Mouse (Mus musculus) adrenal gland, postnatal 14 days (tissue): Measurements from ENCODE around the gene Cldn34c3. TPM values are rescaled to one million over a fixed set of nuclear protein-coding genes. Genes with fewer than 3 reads are reported as not detected.
"Not testable (repeated sequence)": the region's sequence is repeated elsewhere in the genome, so short reads cannot be mapped to it uniquely, and the experiment has no call there.

Source experiments
- DNase-seq: peaks from one replicate; pipeline ENCODE4 v3.0.0; 2021; ENCODE audit warnings: mixed read lengths
- long read RNA-seq, 2 experiments: library from polyadenylated mRNA; stranded (forward); transcript quantifications; one replicate each; pipeline ENCODE4 v2.0.0; 2021
- total RNA-seq: library from RNA; stranded (reverse); gene quantifications from 2 replicates; pipeline ENCODE4 v1.2.3, GENCODE M21; 2021

The Cldn34c3 gene
- total RNA-seq = not detected in 2 replicates
- long read RNA-seq, experiment 1 = 0 reads
- long read RNA-seq, experiment 2, partial matches to known transcripts = 0 of 1 reads
- long read RNA-seq, experiment 2, other reads (novel, unspliced or antisense) = 1 of 1 reads

DNA sequence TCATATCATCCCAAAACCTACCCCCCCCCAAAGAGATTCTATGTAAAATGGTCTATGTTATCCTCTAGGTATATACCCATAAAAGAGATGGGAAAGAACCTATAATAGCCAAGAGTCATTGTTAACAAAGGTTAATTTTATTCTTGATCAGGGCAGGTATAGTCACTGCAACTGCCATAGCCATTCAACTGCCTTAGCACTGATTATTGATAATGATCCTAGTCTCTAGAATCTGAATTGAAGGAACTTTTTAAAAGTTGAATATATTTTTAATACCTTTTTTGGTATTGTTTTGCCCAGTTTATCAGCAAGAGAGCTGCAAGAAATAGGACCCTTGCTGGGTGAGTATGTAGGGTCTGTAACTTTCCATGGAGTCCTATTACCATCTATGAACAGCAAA is at the start of gene Cldn34c3:
Cldn34c3 (plus strand) TSS at position 301 of the 400 bp plus-strand sequence.
- DNase-seq = not testable (repeated sequence)

Other genes starting within 250 kb of the Cldn34c3 start
- gene Cldn34c2, start 212.0 kb upstream of the Cldn34c3 start, total RNA-seq = 2.8 TPM in 1 of 2 replicates, not detected in the other
- gene Gm17467, start 88.9 kb upstream of the Cldn34c3 start, total RNA-seq = not detected in 2 replicates